12 mouse cellular contexts compared by ENCODE assay signal in the genomic region with DNA sequence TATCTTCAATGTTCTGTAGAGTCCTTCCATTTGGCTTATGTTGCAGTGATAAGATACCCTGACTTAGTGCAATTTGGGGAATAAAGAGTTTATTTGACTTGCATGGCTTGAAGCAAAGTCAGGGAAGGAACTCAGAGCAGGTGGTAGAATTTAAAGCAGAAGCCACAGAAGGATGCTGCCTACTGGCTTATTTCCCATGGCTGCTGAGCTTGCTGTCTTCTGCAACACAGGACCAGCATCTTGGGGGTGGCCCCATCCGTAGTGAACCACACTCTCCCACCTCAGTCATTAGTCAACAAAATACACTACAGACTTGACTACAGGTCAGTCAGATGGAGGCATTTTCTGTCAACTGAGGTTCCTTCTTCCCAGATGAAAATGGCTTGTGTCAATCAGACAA.
"Had no signal": no experiment of that assay in that cellular context is flagged by ENCODE, and none has a peak within 500 bp of the region (broad histone marks: within the 10 kb centered on the region; RNA-seq: fewer than 3 reads in every experiment).

No protein-coding gene starts in this region.

- DNase-seq: lung, embryonic 14.5 days; lung, postnatal 10 days; lung, postnatal 4 days; midbrain, embryonic 14.5 days; retina, postnatal 1 day; right cerebral cortex, adult 18-20 months; right cerebral cortex, postnatal 25 days; right cerebral cortex, postnatal 4 days; spleen, adult 18-20 months; thymus, adult 18-20 months; thymus, postnatal 14 days; thymus, postnatal 36 days had no signal
